Mouse (Mus musculus) embryonic facial prominence, embryonic 13.5 days (tissue): ENCODE measurements around the gene Tmem95. TPM values are rescaled to one million over a fixed set of nuclear protein-coding genes. Genes with fewer than 3 reads are reported as not detected.
A peak's percentile ranks its signal among the peaks of the same experiment; 100 is the strongest.

ENCODE experiments used
- ATAC-seq: fragments of 200-750 bp; cut with Nextera tagmentation; 2 replicates; pipeline ENCODE4 v1.8.0; 2017; ENCODE audit warnings: low read depth; ENCODE audit not compliant: insufficient number of reproducible peaks, insufficient read depth, low FRiP score, low TSS enrichment
- H3K27ac ChIP-seq: fragments of 300-500 bp; sonication (generic); 2 replicates; pipeline ENCODE4 v1.5.1; 2015; ENCODE audit warnings: moderate library complexity, mild to moderate bottlenecking, inconsistent platforms
- H3K27me3 ChIP-seq: fragments of 300-500 bp; sonication (generic); 2 replicates; pipeline ENCODE4 v1.6.1; 2015; ENCODE audit warnings: mild to moderate bottlenecking, inconsistent platforms
- H3K36me3 ChIP-seq: fragments of 300-500 bp; sonication (generic); 2 replicates; pipeline ENCODE4 v1.6.1; 2015; ENCODE audit warnings: mild to moderate bottlenecking, inconsistent platforms
- H3K4me1 ChIP-seq: fragments of 300-500 bp; sonication (generic); 2 replicates; pipeline ENCODE4 v1.6.1; 2015; ENCODE audit warnings: inconsistent platforms
- H3K4me2 ChIP-seq: fragments of 300-500 bp; sonication (generic); 2 replicates; pipeline ENCODE4 v1.6.1; 2015; ENCODE audit warnings: moderate library complexity, mild to moderate bottlenecking, inconsistent platforms
- H3K4me3 ChIP-seq: fragments of 300-500 bp; sonication (generic); 2 replicates; pipeline ENCODE4 v1.5.1; 2015; ENCODE audit warnings: mild to moderate bottlenecking, inconsistent platforms
- H3K9ac ChIP-seq: fragments of 300-500 bp; sonication (generic); 2 replicates; pipeline ENCODE4 v1.6.1; 2015; ENCODE audit warnings: mild to moderate bottlenecking, inconsistent platforms
- H3K9me3 ChIP-seq: fragments of 300-500 bp; sonication (generic); 2 replicates; pipeline ENCODE4 v1.6.1; 2016; ENCODE audit warnings: inconsistent platforms
- WGBS: fragments of 180-500 bp; shearing (Covaris S2); methylation state at CpG from one replicate; pipeline ENCODE4 v1.1.7; 2015; ENCODE audit warnings: mixed read lengths; 5-methylcytosine and 5-hydroxymethylcytosine counted together
- polyA plus RNA-seq: library from polyadenylated mRNA; unstranded; fragments of >200 nt; fragmentation: Nextera tagmentation; extraction: Ambion mirVana; gene quantifications from 2 replicates; pipeline ENCODE4 v1.2.1, GENCODE M21; 2015

Tmem95 gene
- polyA plus RNA-seq, 1 experiment from 2014 or later, result not detected

GRCm38 (mm10) chr11:69853994-69854393 is 23.8 kb downstream of the Tmem95 start:
- Histone ChIP-seq H3K4me2 (no peak overlapping the region), H3K9me3 (no peaks in the 10 kb centered on the region), H3K27me3 (peaks cover 19% of the 10 kb centered on the region), H3K36me3 (peaks cover 41% of the 10 kb centered on the region), H3K27ac (no peak overlapping the region), H3K4me3 (no peak overlapping the region), H3K4me1 (peaks cover 22% of the 10 kb centered on the region), H3K9ac (no peak overlapping the region)
- 74% methylated on average over 7 of the region's 7 CpGs for WGBS
- ATAC-seq, result no peak

GRCm38 (mm10) chr11:69850754-69851153 is 27.1 kb downstream of the Tmem95 start:
- Histone ChIP-seq H3K27me3 (peaks cover 2% of the 10 kb centered on the region; the same call in 1 of the 2 replicates), H3K4me1 (peaks cover 40% of the 10 kb centered on the region), H3K9me3 (no peaks in the 10 kb centered on the region), H3K4me3 (no peak overlapping the region), H3K36me3 (peaks cover 55% of the 10 kb centered on the region), H3K27ac (peak overlapping the region; percentile 33; the same call in 1 of the 2 replicates), H3K9ac (no peak overlapping the region), H3K4me2 (no peak overlapping the region)
- 63% methylated on average over 8 of the region's 8 CpGs for WGBS
- ATAC-seq, result no peak

GRCm38 (mm10) chr11:69849884-69850283 is 27.9 kb downstream of the Tmem95 start:
- Histone ChIP-seq H3K27me3 (no peaks in the 10 kb centered on the region), H3K4me3 (no peak overlapping the region), H3K4me2 (no peak overlapping the region), H3K36me3 (peaks cover 55% of the 10 kb centered on the region), H3K4me1 (peaks cover 41% of the 10 kb centered on the region), H3K27ac (no peak overlapping the region), H3K9ac (no peak overlapping the region), H3K9me3 (no peaks in the 10 kb centered on the region)
- ATAC-seq, result no peak
- WGBS, result 94% methylated on average over 15 of the region's 15 CpGs

GRCm38 (mm10) chr11:69849128-69849527 is 28.7 kb downstream of the Tmem95 start:
- 88% methylated on average over 9 of the region's 9 CpGs for WGBS
- H3K4me1 ChIP-seq, result peaks cover 41% of the 10 kb centered on the region
- H3K27ac ChIP-seq, result 0 out of 2 replicates have a peak overlapping the region, but pooled peaks have one; percentile 1
- no peaks in the 10 kb centered on the region for H3K9me3 ChIP-seq
- H3K27me3 ChIP-seq, result no peaks in the 10 kb centered on the region
- ATAC-seq, result no peak
- H3K4me3 ChIP-seq, result no peak overlapping the region
- H3K9ac ChIP-seq, result no peak overlapping the region
- no peak overlapping the region for H3K4me2 ChIP-seq
- H3K36me3 ChIP-seq, result peaks cover 55% of the 10 kb centered on the region

- WGBS, result 94% methylated on average over 6 of the region's 6 CpGs
- Histone ChIP-seq H3K4me1 (peaks cover 36% of the 10 kb centered on the region), H3K4me3 (peak overlapping the region; percentile 76), H3K9ac (peak overlapping the region; percentile 90; the same call in 1 of the 2 replicates), H3K36me3 (peaks cover 54% of the 10 kb centered on the region), H3K4me2 (peak overlapping the region; percentile 94), H3K9me3 (no peaks in the 10 kb centered on the region), H3K27ac (peak overlapping the region; percentile 96; the same call in 1 of the 2 replicates), H3K27me3 (no peaks in the 10 kb centered on the region)
- no peak for ATAC-seq
Observed at GRCm38 (mm10) chr11:69848021-69848420, 29.8 kb downstream of the Tmem95 start.

GRCm38 (mm10) chr11:69846738-69847688 is 30.8 kb downstream of the Tmem95 start:
- H3K36me3 ChIP-seq, result peaks cover 44% of the 10 kb centered on the region
- H3K4me3 ChIP-seq, result peak overlapping the region; percentile 76
- peak overlapping the region; percentile 94 for H3K4me2 ChIP-seq
- peak; percentile 33; the same call in 1 of the 2 replicates for ATAC-seq
- H3K9ac ChIP-seq, result peak overlapping the region; percentile 90
- H3K27ac ChIP-seq, result peak overlapping the region; percentile 96
- no peaks in the 10 kb centered on the region for H3K9me3 ChIP-seq
- no peaks in the 10 kb centered on the region for H3K27me3 ChIP-seq
- H3K4me1 ChIP-seq, result peaks cover 35% of the 10 kb centered on the region
- 8% methylated on average over 37 of the region's 37 CpGs for WGBS

GRCm38 (mm10) chr11:69846198-69846680 is 31.6 kb downstream of the Tmem95 start, which contains the start of gene Plscr3:
Gene Plscr3 (plus strand): TSS chr11:69846376.
- Histone ChIP-seq H3K4me2 (peak within 1 kb of the TSS; percentile 94), H3K4me1 (peaks cover 35% of the 10 kb centered on the region), H3K27me3 (no peaks in the 10 kb centered on the region), H3K9ac (peak within 1 kb of the TSS; percentile 90), H3K9me3 (no peaks in the 10 kb centered on the region), H3K4me3 (peak within 1 kb of the TSS; percentile 76), H3K27ac (peak within 1 kb of the TSS; percentile 96), H3K36me3 (peaks cover 37% of the 10 kb centered on the region)
- WGBS, result under 1% methylated on average over 29 of the region's 38 CpGs
- ATAC-seq, result peak; percentile 88

GRCm38 (mm10) chr11:69838714-69839104 is 39.1 kb downstream of the Tmem95 start:
- H3K9ac ChIP-seq, result peak overlapping the region; percentile 82
- ATAC-seq, result no peak
- H3K4me3 ChIP-seq, result peak overlapping the region; percentile 80
- H3K4me2 ChIP-seq, result peak overlapping the region; percentile 92
- peak overlapping the region; percentile 95 for H3K27ac ChIP-seq
- WGBS, result 2% methylated on average over 7 of the region's 7 CpGs
- peaks cover 3% of the 10 kb centered on the region; the same call in 1 of the 2 replicates for H3K36me3 ChIP-seq
- no peaks in the 10 kb centered on the region for H3K9me3 ChIP-seq
- peaks cover 40% of the 10 kb centered on the region for H3K4me1 ChIP-seq
- no peaks in the 10 kb centered on the region for H3K27me3 ChIP-seq

- Histone ChIP-seq H3K36me3 (peaks cover 8% of the 10 kb centered on the region), H3K9ac (peak within 1 kb of the TSS; percentile 84), H3K4me1 (peaks cover 45% of the 10 kb centered on the region), H3K27me3 (no peaks in the 10 kb centered on the region), H3K9me3 (no peaks in the 10 kb centered on the region), H3K4me3 (peak within 1 kb of the TSS; percentile 80), H3K27ac (peak within 1 kb of the TSS; percentile 95), H3K4me2 (peak within 1 kb of the TSS; percentile 92)
- ATAC-seq, result peak; percentile 89
- under 1% methylated on average over 34 of the region's 34 CpGs for WGBS
Observed at GRCm38 (mm10) chr11:69837952-69838713, 39.7 kb downstream of the Tmem95 start, which contains the start of gene Tmem256. Gene Tmem256 (plus strand): TSS chr11:69838514.

GRCm38 (mm10) chr11:69837604-69837951 is 40.2 kb downstream of the Tmem95 start, which contains the start of gene Nlgn2:
Gene Nlgn2 (minus strand): TSS chr11:69837784.
- Histone ChIP-seq H3K27me3 (no peaks in the 10 kb centered on the region), H3K27ac (peak within 1 kb of the TSS; percentile 95), H3K4me3 (peak within 1 kb of the TSS; percentile 80), H3K9me3 (no peaks in the 10 kb centered on the region), H3K4me1 (peaks cover 45% of the 10 kb centered on the region), H3K36me3 (peaks cover 13% of the 10 kb centered on the region), H3K4me2 (peak within 1 kb of the TSS; percentile 92), H3K9ac (peak within 1 kb of the TSS; percentile 84)
- ATAC-seq, result peak; percentile 74
- WGBS, result 0% methylated on average over 18 of the region's 32 CpGs
